Mouse (Mus musculus) bone marrow, adult 2 months (tissue): ENCODE measurements around the gene Corin.

Experiments used
- CTCF ChIP-seq: fragments of 200-500 bp; IDR thresholded peaks from 2 replicates; pipeline ENCODE4 v1.5.1; 2011; ENCODE audit warnings: low read length, control low read depth; ENCODE audit not compliant: control insufficient read depth, insufficient read depth
- POLR2A ChIP-seq: fragments of 200-500 bp; IDR thresholded peaks from 2 replicates; pipeline ENCODE4 v1.6.1; 2011; ENCODE audit warnings: low read depth, mild to moderate bottlenecking, control low read depth, low read length, borderline replicate concordance; ENCODE audit not compliant: control insufficient read depth

- no peak for TF ChIP-seq CTCF
- TF ChIP-seq POLR2A = no peak
Observed at GRCm38 (mm10) chr5:72261802-72262324, 242.4 kb downstream of the Corin start.
